Mouse (Mus musculus) liver, postnatal 0 days (tissue): ENCODE measurements around the gene Cyb5r3. TPM values are rescaled to one million over a fixed set of nuclear protein-coding genes. Genes with fewer than 3 reads are reported as not detected.

Experiments
- ATAC-seq: fragments of 200-750 bp; cut with Nextera tagmentation; 2 replicates; pipeline ENCODE4 v1.8.0; 2017; ENCODE audit warnings: mild to moderate bottlenecking, moderate library complexity
- DNase-seq: peaks from one replicate; pipeline ENCODE4 v3.0.0-alpha.2; 2016
- H3K27ac ChIP-seq: fragments of 300-500 bp; sonication (generic); 2 replicates; pipeline ENCODE4 v1.5.1; 2014; ENCODE audit warnings: antibody characterized with exemption, moderate library complexity, mild to moderate bottlenecking, low read depth
- H3K27me3 ChIP-seq: fragments of 300-500 bp; sonication (generic); 2 replicates; pipeline ENCODE4 v1.6.1; 2014; ENCODE audit warnings: low read length, control low read depth, mixed read lengths; ENCODE audit not compliant: insufficient read depth
- H3K36me3 ChIP-seq: fragments of 300-500 bp; sonication (generic); replicated peaks from 2 replicates; pipeline ENCODE4 v1.6.1; 2014; ENCODE audit warnings: mild to moderate bottlenecking, control low read depth, low read length, moderate library complexity, mixed read lengths; ENCODE audit not compliant: insufficient read depth
- H3K4me1 ChIP-seq: fragments of 300-500 bp; sonication (generic); 2 replicates; pipeline ENCODE4 v1.6.1; 2014; ENCODE audit warnings: antibody characterized with exemption, mild to moderate bottlenecking, control low read depth; ENCODE audit not compliant: insufficient read depth
- H3K4me2 ChIP-seq: fragments of 300-500 bp; sonication (generic); 2 replicates; pipeline ENCODE4 v1.6.1; 2014; ENCODE audit warnings: low read depth, mild to moderate bottlenecking, low read length, moderate library complexity, mixed read lengths
- H3K4me3 ChIP-seq: fragments of 300-500 bp; sonication (generic); 2 replicates; pipeline ENCODE4 v1.5.1; 2014; ENCODE audit warnings: low read depth, low read length
- H3K9ac ChIP-seq: fragments of 300-500 bp; sonication (generic); replicated peaks from 2 replicates; pipeline ENCODE4 v1.6.1; 2014; ENCODE audit warnings: mild to moderate bottlenecking, moderate library complexity
- H3K9me3 ChIP-seq: fragments of 300-500 bp; sonication (generic); 2 replicates; pipeline ENCODE4 v1.6.1; 2016; ENCODE audit warnings: mild to moderate bottlenecking, control low read depth, low read length, mixed read lengths
- CTCF ChIP-seq: sonication (generic); IDR thresholded peaks from 2 replicates; pipeline ENCODE4 v1.5.1; 2016; ENCODE audit warnings: antibody characterized with exemption, low read depth
- EP300 ChIP-seq: IDR thresholded peaks from 2 replicates; pipeline ENCODE4 v1.6.1; 2016; ENCODE audit warnings: antibody characterized with exemption, low read depth, mild to moderate bottlenecking
- WGBS: fragments of 180-500 bp; shearing (Covaris S2); extraction: QIAGEN DNeasy Blood & Tissue Kit; methylation state at CpG from one replicate; pipeline ENCODE4 v1.1.7; 2014; ENCODE audit not compliant: insufficient replicate concordance; 5-methylcytosine and 5-hydroxymethylcytosine counted together
- polyA plus RNA-seq: library from polyadenylated mRNA; unstranded; fragments of >200 nt; fragmentation: Nextera tagmentation; extraction: Ambion mirVana; gene quantifications from 2 replicates; pipeline ENCODE4 v1.2.1, GENCODE M21; 2015

Gene Cyb5r3
- polyA plus RNA-seq, 1 experiment from 2014 or later: 94.2 TPM

DNA sequence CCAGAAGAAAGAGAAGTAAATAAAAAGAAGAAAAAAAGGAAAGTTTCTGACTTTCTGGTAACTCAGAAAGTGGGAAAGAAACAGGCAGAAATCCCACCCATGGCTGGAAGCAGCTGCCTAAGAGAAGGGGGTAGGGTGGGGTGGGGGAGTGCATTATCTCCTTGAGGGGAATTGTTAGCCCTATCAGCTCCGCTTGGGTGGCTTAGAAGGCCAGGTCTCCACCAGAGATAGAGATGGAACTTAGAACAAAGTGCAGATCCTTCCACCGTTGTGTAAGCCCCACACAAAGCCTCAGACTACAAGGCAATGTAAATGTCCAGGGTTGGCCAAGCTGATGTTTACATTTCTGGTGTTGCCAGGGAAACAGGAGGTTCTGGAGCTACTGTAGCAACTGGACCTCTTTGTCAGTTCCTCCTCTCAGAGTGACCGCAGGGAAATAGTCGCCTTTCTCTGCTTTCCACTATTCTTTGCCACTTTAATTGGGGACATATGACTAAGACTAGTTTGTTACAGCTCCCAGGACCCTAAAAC is 9.5 kb upstream of the Cyb5r3 start:
- no peaks in the 10 kb centered on the region for H3K36me3 ChIP-seq
- no peak for DNase-seq
- H3K4me1 ChIP-seq: peaks cover 3% of the 10 kb centered on the region; the same call in 1 of the 2 replicates
- 28% methylated on average over 4 of the region's 4 CpGs for WGBS
- no peak overlapping the region for H3K4me3 ChIP-seq
- no peaks in the 10 kb centered on the region for H3K9me3 ChIP-seq
- H3K4me2 ChIP-seq: no peak overlapping the region
- no peak overlapping the region for H3K9ac ChIP-seq
- 0 out of 2 replicates have a peak, but pooled peaks have one; percentile 21 for ATAC-seq
- no peaks in the 10 kb centered on the region for H3K27me3 ChIP-seq
- H3K27ac ChIP-seq: no peak overlapping the region
- TF ChIP-seq EP300: no peak

DNA sequence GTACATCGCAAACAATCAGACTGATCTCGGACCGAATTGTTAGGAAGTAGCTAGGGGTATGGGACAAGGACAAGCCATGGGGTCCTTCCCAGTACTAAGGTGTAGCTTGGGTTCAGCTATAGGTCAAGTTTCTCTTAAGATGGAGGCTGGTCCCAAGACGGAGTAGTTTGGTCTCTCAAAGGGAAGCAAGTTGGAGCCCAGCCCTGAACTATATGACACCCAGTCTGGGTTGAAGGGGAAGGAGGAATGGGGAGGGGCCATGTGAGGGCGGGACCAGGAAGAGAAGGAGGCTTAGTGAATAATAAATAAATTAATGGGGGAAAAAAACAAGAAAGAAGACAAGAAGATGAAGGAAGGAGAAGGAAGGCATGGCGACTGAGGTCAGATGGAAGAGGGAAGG is 7.6 kb upstream of the Cyb5r3 start:
- WGBS: 76% methylated on average over 6 of the region's 6 CpGs
- no peak for TF ChIP-seq EP300
- no peak for TF ChIP-seq CTCF

DNA sequence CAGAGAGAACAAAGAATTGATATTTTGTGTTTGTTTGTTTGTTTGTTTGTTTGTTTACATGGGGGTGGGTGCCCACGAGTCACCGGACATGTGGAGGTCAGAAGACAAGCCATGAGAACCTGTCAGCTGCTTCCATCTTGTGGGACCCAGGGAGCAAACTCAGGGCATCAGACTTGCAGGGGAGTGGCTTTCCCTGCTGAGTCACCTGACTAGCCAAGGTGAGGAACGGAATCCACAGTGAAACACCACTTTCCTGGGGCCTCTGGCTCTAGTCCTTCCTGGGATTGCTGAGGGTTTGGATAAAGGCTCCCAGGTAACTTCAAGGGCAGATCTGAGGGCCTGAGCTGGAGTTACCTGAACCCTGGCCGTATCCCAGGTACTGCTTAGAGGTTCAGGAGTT is 4.3 kb upstream of the Cyb5r3 start:
- WGBS: 78% methylated on average over 4 of the region's 4 CpGs
- no peak for TF ChIP-seq CTCF
- no peak for TF ChIP-seq EP300
- no peaks in the 10 kb centered on the region for H3K36me3 ChIP-seq
- peaks cover 11% of the 10 kb centered on the region for H3K4me1 ChIP-seq
- ATAC-seq (no peak), DNase-seq (no peak)
- no peak overlapping the region for H3K27ac ChIP-seq
- H3K27me3 ChIP-seq: no peaks in the 10 kb centered on the region
- H3K4me3 ChIP-seq: no peak overlapping the region
- H3K9ac ChIP-seq: no peak overlapping the region
- no peak overlapping the region for H3K4me2 ChIP-seq
- no peaks in the 10 kb centered on the region for H3K9me3 ChIP-seq

More for the DNA sequence above, 7.6 kb upstream of the Cyb5r3 start:
- DNase-seq: no peak
- ATAC-seq: no peak
- H3K27me3 ChIP-seq: no peaks in the 10 kb centered on the region
- peaks cover 3% of the 10 kb centered on the region; the same call in 1 of the 2 replicates for H3K4me1 ChIP-seq
- no peak overlapping the region for H3K4me3 ChIP-seq
- no peaks in the 10 kb centered on the region for H3K9me3 ChIP-seq
- H3K9ac ChIP-seq: no peak overlapping the region
- no peaks in the 10 kb centered on the region for H3K36me3 ChIP-seq
- H3K27ac ChIP-seq: no peak overlapping the region
- no peak overlapping the region for H3K4me2 ChIP-seq

DNA sequence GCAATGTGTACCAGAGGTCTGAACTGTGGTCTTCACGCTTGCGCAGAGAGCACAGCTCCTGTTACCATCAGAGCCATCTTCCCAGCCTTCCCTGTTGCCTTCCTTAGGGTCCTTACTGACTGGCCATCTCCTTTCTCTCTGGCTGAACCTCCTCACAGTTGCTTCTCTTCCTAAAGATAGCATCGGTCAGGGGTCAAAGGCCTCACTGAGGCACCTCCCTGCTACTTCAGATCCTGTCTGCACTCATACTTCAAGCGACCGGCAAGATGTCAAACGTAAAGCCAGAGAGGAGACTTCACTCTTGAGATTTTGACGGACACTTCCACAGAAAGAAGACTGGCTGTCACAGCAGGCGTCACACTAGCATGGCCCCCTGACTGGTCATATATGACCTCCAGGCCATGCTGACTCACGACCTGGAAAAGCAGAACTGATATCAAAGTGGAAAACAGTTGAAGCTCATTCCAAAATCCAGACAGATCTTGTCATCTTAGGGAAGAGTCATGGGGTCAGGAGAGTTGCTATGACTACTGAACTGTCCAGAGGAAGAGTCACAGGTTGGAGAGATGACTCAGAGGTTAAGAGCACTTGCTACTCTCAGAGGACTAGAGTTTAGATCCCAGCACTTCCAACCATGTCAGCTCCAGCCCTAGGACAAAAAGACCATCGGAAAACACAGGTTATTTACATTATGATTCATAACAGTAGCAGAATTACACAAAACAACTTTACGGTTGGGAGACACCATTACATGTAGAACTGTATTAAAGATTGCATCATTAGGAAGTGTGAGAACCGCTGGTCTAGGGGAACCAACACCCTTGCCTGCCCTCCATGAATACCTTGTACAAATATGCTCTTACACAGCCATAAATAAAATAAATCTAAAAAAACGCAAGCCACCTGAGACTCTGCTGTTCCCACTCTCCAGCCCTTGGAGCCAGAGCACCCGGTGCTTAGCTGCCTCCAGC is 1.8 kb upstream of the Cyb5r3 start:
- WGBS: 82% methylated on average over 14 of the region's 14 CpGs
- H3K36me3 ChIP-seq: no peaks in the 10 kb centered on the region
- no peak overlapping the region for H3K9ac ChIP-seq
- no peak overlapping the region for H3K27ac ChIP-seq
- no peaks in the 10 kb centered on the region for H3K27me3 ChIP-seq
- H3K4me3 ChIP-seq: no peak overlapping the region
- TF ChIP-seq EP300 (no peak), CTCF (no peak)
- no peak for ATAC-seq
- peaks cover 32% of the 10 kb centered on the region for H3K4me1 ChIP-seq
- no peaks in the 10 kb centered on the region for H3K9me3 ChIP-seq
- no peak overlapping the region for H3K4me2 ChIP-seq
- no peak for DNase-seq

DNA sequence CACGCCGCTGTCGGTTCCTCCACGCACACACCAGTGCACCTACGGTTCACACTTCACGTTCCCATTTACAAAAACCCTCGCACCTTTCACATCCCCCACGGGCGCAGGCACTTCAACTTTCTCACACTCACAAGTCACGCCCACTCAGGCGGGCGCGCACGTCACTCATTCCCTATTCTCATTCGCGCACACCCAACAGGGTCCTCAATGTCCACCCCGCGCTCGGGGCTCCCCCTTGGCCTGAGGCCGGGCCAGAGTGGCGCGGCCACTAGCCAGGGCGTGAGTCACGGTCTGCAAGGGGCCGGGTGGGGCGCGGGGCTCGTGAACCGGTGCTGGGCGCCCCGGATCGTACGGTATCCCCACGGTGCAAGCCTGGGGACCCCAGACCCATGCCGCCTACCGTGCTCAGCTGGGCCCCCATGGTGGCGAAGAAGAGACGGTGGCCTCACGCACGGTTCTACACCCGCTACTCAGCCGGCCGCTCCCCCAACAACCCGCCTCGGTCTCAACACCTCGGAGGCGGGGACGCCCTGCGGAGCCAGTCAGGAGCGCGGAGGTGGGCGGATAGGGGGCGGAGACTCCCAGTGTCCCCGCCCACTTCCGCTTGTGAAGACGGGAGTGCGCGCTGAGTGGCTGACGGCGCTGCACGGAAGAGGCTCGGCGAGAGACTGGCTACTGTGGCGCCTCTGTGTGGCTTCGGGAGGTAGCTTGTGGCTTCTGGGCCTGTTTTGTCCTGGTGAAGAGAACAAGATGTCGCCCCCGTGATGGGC is 495 bp downstream of the Cyb5r3 start:
- WGBS: under 1% methylated on average over 66 of the region's 67 CpGs
- Histone ChIP-seq H3K27me3 (no peaks in the 10 kb centered on the region), H3K4me2 (peak overlapping the region; percentile 97), H3K36me3 (no peaks in the 10 kb centered on the region), H3K4me3 (peak overlapping the region; percentile 82), H3K9me3 (no peaks in the 10 kb centered on the region), H3K9ac (peak overlapping the region; percentile 88), H3K27ac (peak overlapping the region; percentile 96), H3K4me1 (peaks cover 52% of the 10 kb centered on the region)
- DNase-seq (peak; percentile 98), ATAC-seq (peak; percentile 91)
- TF ChIP-seq CTCF (peak; percentile 60), EP300 (no peak)
